Mouse (Mus musculus) testis, adult 2 months (tissue): ENCODE data around the gene Zfp692. TPM values are rescaled to one million over a fixed set of nuclear protein-coding genes. Genes with fewer than 3 reads are reported as not detected.

Experiments
- H3K27ac ChIP-seq: fragments of 200-500 bp; 2 replicates; pipeline ENCODE4 v1.5.1; 2012; ENCODE audit warnings: low read depth, low read length; ENCODE audit not compliant: control insufficient read depth, insufficient read depth
- H3K27me3 ChIP-seq: fragments of 200-500 bp; 2 replicates; pipeline ENCODE4 v1.6.1; 2012; ENCODE audit warnings: mild to moderate bottlenecking, low read length, moderate library complexity; ENCODE audit not compliant: control insufficient read depth, insufficient read depth
- H3K36me3 ChIP-seq: fragments of 200-500 bp; 2 replicates; pipeline ENCODE4 v1.6.1; 2012; ENCODE audit warnings: mild to moderate bottlenecking, low read length; ENCODE audit not compliant: control insufficient read depth, insufficient read depth
- H3K4me1 ChIP-seq: fragments of 200-500 bp; 2 replicates; pipeline ENCODE4 v1.6.1; 2012; ENCODE audit warnings: low read length; ENCODE audit not compliant: control insufficient read depth, insufficient read depth
- H3K4me3 ChIP-seq: fragments of 200-500 bp; 2 replicates; pipeline ENCODE4 v1.5.1; 2012; ENCODE audit warnings: low read depth, mild to moderate bottlenecking, low read length, moderate library complexity, mixed read lengths; ENCODE audit not compliant: control insufficient read depth
- CTCF ChIP-seq: fragments of 200-500 bp; IDR thresholded peaks from 2 replicates; pipeline ENCODE4 v1.5.1; 2012; ENCODE audit warnings: low read depth, mild to moderate bottlenecking, inconsistent platforms, low read length, moderate library complexity; ENCODE audit not compliant: control insufficient read depth, insufficient read depth, insufficient replicate concordance
- POLR2A ChIP-seq: fragments of 200-500 bp; IDR thresholded peaks from 2 replicates; pipeline ENCODE4 v1.6.1; 2012; ENCODE audit warnings: low read depth, mild to moderate bottlenecking, inconsistent platforms, low read length, moderate library complexity; ENCODE audit not compliant: control insufficient read depth
- polyA plus RNA-seq: library from polyadenylated mRNA; depleted of rRNA; stranded (reverse); fragments of >200 nt; gene quantifications from 2 replicates; pipeline ENCODE4 v1.2.3, GENCODE M21; 2012

The Zfp692 gene
- polyA plus RNA-seq, 1 experiment: 11.2 TPM

DNA sequence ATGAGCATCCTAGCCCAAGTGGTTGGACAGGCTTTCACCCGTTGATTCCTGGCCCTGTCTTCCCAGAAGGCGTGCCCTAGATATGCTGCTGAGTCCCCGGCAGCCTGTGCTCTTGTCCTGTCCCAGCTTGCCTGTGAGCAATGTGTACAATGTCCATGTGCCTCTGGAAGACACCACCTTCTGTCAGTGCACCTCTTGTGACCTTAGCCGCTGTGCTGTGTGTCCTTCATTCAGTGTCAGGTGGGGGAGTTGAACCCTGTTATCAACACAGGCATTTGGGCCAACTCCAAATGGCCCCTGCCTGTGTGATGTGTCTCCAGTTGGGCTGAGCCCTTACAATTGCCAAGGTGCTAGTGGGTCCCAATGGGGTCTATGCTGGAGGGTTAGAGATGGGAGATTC, 39.9 kb downstream of the Zfp692 start:
- Histone ChIP-seq H3K4me3 (no peak overlapping the region), H3K27ac (no peak overlapping the region), H3K36me3 (peaks cover 3% of the 10 kb centered on the region), H3K4me1 (no peaks in the 10 kb centered on the region), H3K27me3 (no peaks in the 10 kb centered on the region)
- TF ChIP-seq POLR2A (no peak), CTCF (no peak)

DNA sequence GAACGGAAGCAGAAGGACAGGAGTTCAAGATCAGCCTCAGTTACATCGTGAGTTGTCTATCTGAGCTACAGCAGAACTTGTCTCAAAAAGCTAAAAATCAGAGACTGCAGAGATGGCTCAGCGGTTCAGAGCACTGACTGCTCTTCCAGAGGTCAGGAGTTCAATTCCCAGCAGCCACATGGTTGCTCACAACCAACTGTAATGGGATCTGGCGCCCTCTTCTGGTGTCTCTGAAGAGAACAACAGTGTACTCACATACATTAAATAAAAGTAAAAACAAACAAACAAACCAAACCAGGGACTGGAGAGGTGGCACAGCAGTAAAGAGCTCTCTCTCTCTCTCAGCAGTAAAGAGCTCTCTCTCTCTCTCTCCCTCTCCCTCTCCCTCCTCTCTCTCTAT, 43.8 kb downstream of the Zfp692 start:
- TF ChIP-seq POLR2A (no peak), CTCF (no peak)
- Histone ChIP-seq H3K36me3 (no peaks in the 10 kb centered on the region), H3K4me3 (no peak overlapping the region), H3K27me3 (no peaks in the 10 kb centered on the region), H3K27ac (no peak overlapping the region), H3K4me1 (no peaks in the 10 kb centered on the region)

DNA sequence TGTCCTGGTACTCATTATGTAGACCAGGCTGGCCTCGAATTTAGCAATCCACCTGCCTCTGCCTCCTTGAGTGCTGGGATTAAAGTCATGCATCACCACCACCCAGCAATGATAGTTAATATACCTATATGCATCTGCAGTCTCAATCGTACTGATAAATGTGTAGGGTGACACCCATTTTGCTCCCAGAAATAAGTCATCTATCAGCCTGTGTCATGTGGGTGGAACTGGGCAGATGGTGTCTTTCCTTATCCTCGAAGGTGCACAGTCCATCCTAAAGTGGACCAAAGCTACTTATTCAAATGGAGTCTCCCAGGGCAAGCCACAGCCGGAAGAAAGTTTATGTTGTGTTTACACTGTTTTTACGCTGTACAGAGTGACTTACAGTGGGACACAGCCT, 44.3 kb downstream of the Zfp692 start:
- TF ChIP-seq CTCF (no peak), POLR2A (no peak)
- Histone ChIP-seq H3K36me3 (no peaks in the 10 kb centered on the region), H3K4me1 (no peaks in the 10 kb centered on the region), H3K4me3 (no peak overlapping the region), H3K27ac (no peak overlapping the region), H3K27me3 (no peaks in the 10 kb centered on the region)

DNA sequence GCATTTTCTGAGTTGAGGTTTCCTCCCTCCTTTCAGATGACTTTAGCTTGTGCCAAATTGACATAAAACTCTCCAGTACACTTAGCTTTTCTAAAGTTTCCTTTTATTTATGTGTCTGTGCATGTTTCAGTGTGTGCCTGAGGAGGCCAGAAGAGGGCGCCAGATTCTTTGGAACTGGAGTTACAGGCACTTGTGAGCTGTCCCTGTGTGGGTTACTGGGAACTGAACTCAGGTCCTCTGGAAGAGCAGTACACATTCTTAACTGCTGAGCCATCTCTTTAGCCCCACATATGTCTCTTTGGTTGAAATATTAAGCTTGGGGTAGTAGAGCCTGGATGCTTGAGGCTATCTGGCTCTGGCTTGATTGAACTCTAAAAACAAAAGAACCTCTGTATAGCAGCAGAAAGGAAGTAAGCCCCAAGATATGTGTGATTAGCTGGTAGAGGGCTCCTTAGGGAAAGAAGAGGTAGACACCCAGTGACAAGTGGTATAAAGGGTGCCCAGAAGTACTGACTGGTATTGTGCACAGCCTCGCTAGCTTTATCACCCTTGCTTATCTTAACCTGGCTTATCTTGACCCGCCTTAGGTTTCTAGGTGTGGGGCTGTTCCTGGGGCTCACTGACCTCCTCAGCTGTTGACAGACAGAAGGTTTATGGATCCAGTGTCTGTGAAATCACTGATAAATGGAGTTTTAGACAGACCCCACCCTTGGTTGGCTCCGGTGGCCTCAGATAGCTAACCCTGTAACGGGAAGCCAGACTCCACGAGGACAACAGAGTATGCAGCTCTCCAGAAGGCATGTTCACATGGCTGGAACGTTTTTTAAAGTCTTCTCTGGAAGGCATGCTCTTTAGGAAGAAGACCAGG, 46.0 kb downstream of the Zfp692 start:
- no peaks in the 10 kb centered on the region for H3K4me1 ChIP-seq
- no peaks in the 10 kb centered on the region for H3K27me3 ChIP-seq
- no peak overlapping the region for H3K27ac ChIP-seq
- H3K4me3 ChIP-seq: no peak overlapping the region
- H3K36me3 ChIP-seq: no peaks in the 10 kb centered on the region
- TF ChIP-seq POLR2A (no peak), CTCF (peak; percentile 28; the same call in 1 of the 2 replicates)

DNA sequence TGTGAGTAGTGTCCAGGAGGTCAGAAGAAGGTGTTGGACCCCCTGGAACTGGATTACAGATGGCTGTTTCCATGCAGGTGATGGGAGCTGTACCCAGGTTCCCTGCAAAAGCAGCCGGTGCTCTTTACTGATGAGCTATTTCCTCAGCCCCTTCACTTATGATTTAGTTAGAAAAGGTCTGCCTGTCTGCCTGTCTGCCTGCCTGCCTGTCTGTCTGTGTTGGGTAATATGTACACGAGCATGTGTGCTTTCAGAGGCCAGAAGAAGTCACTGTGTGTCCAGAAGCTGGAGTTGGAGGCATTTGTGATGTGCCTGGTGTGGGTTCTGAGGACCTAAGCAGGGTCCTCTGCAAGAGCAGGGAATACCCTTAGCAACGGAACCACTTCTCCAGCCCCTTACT, 46.8 kb downstream of the Zfp692 start:
- no peak overlapping the region for H3K4me3 ChIP-seq
- no peak overlapping the region for H3K27ac ChIP-seq
- no peaks in the 10 kb centered on the region for H3K4me1 ChIP-seq
- TF ChIP-seq CTCF: no peak
- TF ChIP-seq POLR2A: no peak
- no peaks in the 10 kb centered on the region for H3K36me3 ChIP-seq
- no peaks in the 10 kb centered on the region for H3K27me3 ChIP-seq

DNA sequence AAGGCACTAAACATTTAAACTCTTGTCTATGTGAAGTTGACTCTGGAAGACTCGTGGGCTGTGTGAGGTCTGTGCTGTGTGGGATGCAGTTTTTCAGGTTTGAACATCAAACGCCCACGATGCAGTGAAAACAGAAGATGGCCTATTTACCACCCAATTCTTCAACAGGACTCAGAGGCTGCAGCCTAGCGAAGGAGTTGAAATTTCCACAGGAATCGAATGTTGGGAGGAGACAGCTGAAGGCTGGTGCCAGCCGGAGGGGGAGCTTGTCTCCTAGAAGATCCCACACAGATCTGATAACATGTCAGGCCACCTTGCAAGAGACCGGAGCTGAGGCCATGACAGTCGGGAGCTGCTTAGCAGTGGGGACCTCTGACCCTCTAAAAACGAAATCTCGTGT, 47.6 kb downstream of the Zfp692 start:
- Histone ChIP-seq H3K36me3 (no peaks in the 10 kb centered on the region), H3K27me3 (no peaks in the 10 kb centered on the region), H3K4me3 (no peak overlapping the region), H3K27ac (no peak overlapping the region), H3K4me1 (no peaks in the 10 kb centered on the region)
- TF ChIP-seq CTCF: no peak
- TF ChIP-seq POLR2A: no peak

DNA sequence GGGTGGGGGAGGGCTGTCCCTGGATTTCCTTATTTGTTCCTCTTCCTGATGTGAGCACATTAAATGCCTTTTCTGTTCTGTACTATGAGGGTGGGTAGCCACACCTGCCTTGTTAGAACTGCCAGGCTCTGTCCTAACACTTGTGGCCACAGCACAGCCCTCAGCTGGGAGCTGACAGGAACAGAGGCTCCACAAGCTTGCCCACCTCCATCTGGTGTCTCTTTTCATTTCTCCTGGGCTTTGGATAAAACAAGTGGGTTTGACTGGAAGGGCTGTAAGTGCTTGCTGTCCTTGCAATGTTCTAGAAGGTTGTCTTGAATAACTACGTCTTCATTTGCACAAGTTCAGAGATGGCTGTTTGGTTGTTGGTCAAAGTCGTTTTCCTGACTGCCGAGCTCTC, 48.1 kb downstream of the Zfp692 start:
- Histone ChIP-seq H3K4me3 (no peak overlapping the region), H3K27me3 (no peaks in the 10 kb centered on the region), H3K27ac (no peak overlapping the region), H3K36me3 (no peaks in the 10 kb centered on the region), H3K4me1 (no peaks in the 10 kb centered on the region)
- no peak for TF ChIP-seq CTCF
- TF ChIP-seq POLR2A: no peak

DNA sequence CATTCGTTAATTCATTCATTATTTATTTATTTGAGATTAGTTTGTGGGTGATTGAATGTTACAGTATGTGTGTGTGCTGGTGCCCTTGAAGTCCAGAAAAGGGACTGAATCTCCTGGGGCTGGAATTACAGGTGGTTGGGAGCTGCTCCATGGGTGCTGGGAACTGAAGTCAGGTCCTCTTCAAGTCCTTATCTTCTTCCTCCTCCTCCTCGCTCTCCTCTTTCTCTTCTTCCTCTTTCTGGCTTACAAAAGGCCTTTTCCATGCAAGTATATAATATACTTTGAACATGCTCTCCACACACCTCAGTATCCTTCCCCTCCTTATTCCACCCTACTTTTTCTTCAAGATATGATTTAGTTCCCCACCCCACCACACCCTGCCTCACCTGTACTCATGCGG, 50.2 kb downstream of the Zfp692 start:
- H3K4me3 ChIP-seq: no peak overlapping the region
- H3K27me3 ChIP-seq: no peaks in the 10 kb centered on the region
- H3K27ac ChIP-seq: no peak overlapping the region
- no peaks in the 10 kb centered on the region for H3K4me1 ChIP-seq
- H3K36me3 ChIP-seq: no peaks in the 10 kb centered on the region
- TF ChIP-seq POLR2A (no peak), CTCF (no peak)
